Mouse (Mus musculus) neural tube, embryonic 13.5 days (tissue): ENCODE data around the gene Msi2. TPM values are rescaled to one million over a fixed set of nuclear protein-coding genes. Genes with fewer than 3 reads are reported as not detected.

Source experiments
- ATAC-seq: fragments of 200-750 bp; cut with Nextera tagmentation; 2 replicates; pipeline ENCODE4 v1.8.0; 2017; ENCODE audit warnings: low read depth, mild to moderate bottlenecking, moderate TSS enrichment, moderate library complexity
- H3K27ac ChIP-seq: fragments of 300-500 bp; sonication (generic); replicated peaks from 2 replicates; pipeline ENCODE4 v1.5.1; 2015; ENCODE audit warnings: moderate library complexity, mild to moderate bottlenecking, inconsistent platforms
- H3K27me3 ChIP-seq: fragments of 300-500 bp; sonication (generic); 2 replicates; pipeline ENCODE4 v1.6.1; 2015; ENCODE audit warnings: mild to moderate bottlenecking, inconsistent platforms
- H3K36me3 ChIP-seq: fragments of 300-500 bp; sonication (generic); 2 replicates; pipeline ENCODE4 v1.6.1; 2015; ENCODE audit warnings: mild to moderate bottlenecking, inconsistent platforms
- H3K4me1 ChIP-seq: fragments of 300-500 bp; sonication (generic); replicated peaks from 2 replicates; pipeline ENCODE4 v1.6.1; 2015; ENCODE audit warnings: inconsistent platforms
- H3K4me2 ChIP-seq: fragments of 300-500 bp; sonication (generic); 2 replicates; pipeline ENCODE4 v1.6.1; 2015; ENCODE audit warnings: inconsistent platforms, mild to moderate bottlenecking, moderate library complexity
- H3K4me3 ChIP-seq: fragments of 300-500 bp; sonication (generic); 2 replicates; pipeline ENCODE4 v1.5.1; 2015; ENCODE audit warnings: mild to moderate bottlenecking, inconsistent platforms
- H3K9ac ChIP-seq: fragments of 300-500 bp; sonication (generic); 2 replicates; pipeline ENCODE4 v1.6.1; 2015; ENCODE audit warnings: moderate library complexity, mild to moderate bottlenecking, inconsistent platforms
- H3K9me3 ChIP-seq: fragments of 300-500 bp; sonication (generic); 2 replicates; pipeline ENCODE4 v1.6.1; 2016; ENCODE audit warnings: inconsistent platforms
- WGBS: fragments of 180-500 bp; shearing (Covaris S2); methylation state at CpG from one replicate; pipeline ENCODE4 v1.1.7; 2015; 5-methylcytosine and 5-hydroxymethylcytosine counted together
- polyA plus RNA-seq: library from polyadenylated mRNA; unstranded; fragments of >200 nt; fragmentation: Nextera tagmentation; extraction: Ambion mirVana; gene quantifications from 2 replicates; pipeline ENCODE4 v1.2.1, GENCODE M21; 2015

Gene Msi2
- polyA plus RNA-seq, 1 experiment from 2014 or later = 20.9 TPM

DNA sequence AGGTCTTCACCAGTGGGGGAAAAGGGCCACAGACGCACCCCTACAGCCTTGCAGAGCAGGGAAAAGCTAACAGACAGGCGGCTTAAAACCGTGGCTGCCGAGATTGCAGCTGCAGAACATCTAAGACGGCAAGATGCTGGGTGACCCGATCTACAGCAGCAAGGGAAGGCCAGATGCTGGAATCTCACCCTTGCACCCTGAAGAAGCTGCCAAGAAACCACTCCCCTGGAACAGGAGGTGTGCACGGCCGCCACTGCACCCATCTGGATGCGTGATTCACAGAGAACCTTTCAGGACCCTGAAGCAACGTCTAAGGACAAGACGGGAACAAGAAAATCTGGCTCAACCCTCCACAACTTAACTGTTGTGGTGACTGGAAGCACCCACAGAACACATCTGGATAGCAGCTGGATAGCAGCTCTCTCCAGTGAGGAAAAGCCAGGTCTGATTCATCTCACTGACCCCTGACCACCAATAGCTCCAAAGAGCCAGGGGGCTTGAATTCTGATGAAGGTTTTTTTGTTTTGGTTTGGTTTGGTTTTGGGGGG, 11.0 kb downstream of the Msi2 start:
- H3K27me3 ChIP-seq = no peaks in the 10 kb centered on the region
- 74% methylated on average over 11 of the region's 11 CpGs for WGBS
- no peak overlapping the region for H3K9ac ChIP-seq
- H3K9me3 ChIP-seq = no peaks in the 10 kb centered on the region
- peaks cover 59% of the 10 kb centered on the region for H3K36me3 ChIP-seq
- no peak overlapping the region for H3K4me2 ChIP-seq
- H3K4me3 ChIP-seq = no peak overlapping the region
- no peak for ATAC-seq
- H3K4me1 ChIP-seq = peaks cover 97% of the 10 kb centered on the region
- no peak overlapping the region for H3K27ac ChIP-seq

DNA sequence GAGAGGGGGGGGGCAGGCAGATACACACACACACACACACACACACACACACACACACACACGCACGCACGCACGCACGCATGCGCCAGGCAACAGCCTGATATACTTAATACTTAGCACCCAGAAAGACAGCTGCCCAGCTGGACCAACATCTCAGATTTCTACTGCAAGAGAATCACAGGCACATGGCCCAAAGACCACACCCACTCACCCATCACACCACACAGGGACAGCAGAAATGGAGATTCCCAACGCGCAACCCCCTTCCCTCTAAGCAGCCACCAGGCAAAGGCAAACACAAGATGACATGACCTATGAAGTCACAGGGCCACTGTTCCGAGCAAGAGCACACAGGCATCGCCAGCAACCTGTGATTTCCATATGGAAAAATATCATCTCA, 13.6 kb downstream of the Msi2 start:
- Histone ChIP-seq H3K36me3 (peaks cover 50% of the 10 kb centered on the region), H3K9me3 (no peaks in the 10 kb centered on the region), H3K27ac (0 out of 2 replicates have a peak overlapping the region, but pooled peaks have one; percentile 71), H3K27me3 (no peaks in the 10 kb centered on the region), H3K9ac (no peak overlapping the region), H3K4me1 (peaks cover 97% of the 10 kb centered on the region), H3K4me3 (no peak overlapping the region), H3K4me2 (no peak overlapping the region)
- ATAC-seq = no peak
- 70% methylated on average over 10 of the region's 10 CpGs for WGBS

DNA sequence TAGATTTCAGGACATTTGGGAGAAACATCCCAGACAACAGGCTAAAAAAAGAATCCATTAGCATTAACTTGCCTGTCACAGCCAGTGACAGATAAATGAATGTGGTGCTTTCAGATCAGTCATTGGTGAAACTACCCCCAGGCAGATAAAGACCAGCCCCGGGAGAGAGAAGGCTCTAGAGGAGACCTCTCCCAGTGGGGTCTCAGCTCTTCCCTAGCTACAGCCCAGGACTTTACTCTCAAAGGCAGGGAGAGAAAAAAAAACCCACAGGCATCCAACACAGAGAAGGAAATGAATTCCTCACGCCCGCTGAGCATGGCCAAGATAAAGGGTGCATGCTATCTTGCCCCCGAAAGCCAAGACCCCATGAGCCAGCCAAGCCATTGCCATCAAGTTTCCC, 15.1 kb downstream of the Msi2 start:
- H3K4me1 ChIP-seq = peaks cover 88% of the 10 kb centered on the region
- H3K4me3 ChIP-seq = no peak overlapping the region

DNA sequence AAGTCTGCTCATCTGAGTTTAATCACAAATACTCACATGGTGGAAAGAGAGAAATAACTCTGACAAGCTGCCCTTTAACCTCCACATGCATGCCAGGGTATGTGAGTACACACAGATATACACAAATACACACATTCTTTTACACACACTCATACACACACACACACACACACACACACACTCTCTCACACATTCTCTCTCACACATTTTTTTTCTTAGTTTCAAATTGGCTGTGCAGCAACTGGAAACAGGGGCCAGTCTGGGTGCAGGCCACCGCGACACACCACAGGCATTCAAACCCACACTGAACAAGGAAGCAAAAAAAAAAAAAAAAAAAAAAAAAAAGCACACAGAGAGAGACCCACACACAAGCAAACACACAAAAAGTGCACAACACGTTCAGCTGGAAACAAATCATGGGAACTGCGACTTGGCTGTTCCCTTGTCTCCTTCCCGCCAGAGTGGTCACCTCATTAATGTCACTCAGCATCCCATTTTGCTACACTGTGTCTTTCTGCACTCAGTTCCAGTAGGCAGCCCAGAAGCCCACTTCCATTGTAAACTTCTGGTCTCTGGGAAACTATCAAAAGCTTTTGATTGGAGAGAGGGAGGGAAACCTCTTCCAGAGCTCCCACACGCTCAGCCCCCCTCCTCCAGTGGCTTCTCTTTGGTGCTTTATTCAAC, 16.2 kb downstream of the Msi2 start:
- Histone ChIP-seq H3K36me3 (peaks cover 44% of the 10 kb centered on the region), H3K4me1 (peaks cover 89% of the 10 kb centered on the region), H3K27ac (peak overlapping the region; percentile 71), H3K4me2 (peak overlapping the region; percentile 27), H3K9ac (no peak overlapping the region), H3K9me3 (no peaks in the 10 kb centered on the region), H3K27me3 (no peaks in the 10 kb centered on the region), H3K4me3 (no peak overlapping the region)
- 0 out of 2 replicates have a peak, but pooled peaks have one; percentile 29 for ATAC-seq
- 21% methylated on average over 6 of the region's 6 CpGs for WGBS

More for the DNA sequence above, 15.1 kb downstream of the Msi2 start:
- Histone ChIP-seq H3K27me3 (no peaks in the 10 kb centered on the region), H3K36me3 (peaks cover 47% of the 10 kb centered on the region), H3K4me2 (peak overlapping the region; percentile 27; the same call in 1 of the 2 replicates), H3K9ac (no peak overlapping the region), H3K9me3 (no peaks in the 10 kb centered on the region), H3K27ac (peak overlapping the region; percentile 71)
- 11% methylated on average over 4 of the region's 4 CpGs for WGBS
- peak; percentile 57; the same call in 1 of the 2 replicates for ATAC-seq

DNA sequence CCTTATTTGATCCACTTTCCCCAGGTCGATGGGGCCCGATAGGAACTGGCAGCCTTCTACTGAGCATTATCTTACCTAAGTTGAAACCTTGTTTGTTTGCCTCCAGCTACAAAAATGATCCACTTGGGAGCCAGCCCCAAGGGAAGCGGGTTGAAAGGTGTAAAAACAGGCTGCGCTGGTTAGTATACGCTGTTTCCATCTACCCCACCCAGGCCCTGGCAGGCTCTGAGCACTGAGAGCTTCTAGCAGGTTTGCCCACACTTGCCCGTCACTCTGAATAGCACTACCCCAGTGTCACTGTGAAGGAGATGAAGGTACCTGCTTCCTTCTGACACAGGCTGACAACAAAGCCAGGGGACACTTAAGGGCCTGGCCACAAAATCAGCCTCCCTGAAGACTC, 17.3 kb downstream of the Msi2 start:
- Histone ChIP-seq H3K27me3 (no peaks in the 10 kb centered on the region), H3K4me3 (no peak overlapping the region), H3K36me3 (peaks cover 34% of the 10 kb centered on the region), H3K4me2 (no peak overlapping the region), H3K9ac (no peak overlapping the region), H3K27ac (peak overlapping the region; percentile 71), H3K9me3 (no peaks in the 10 kb centered on the region), H3K4me1 (peaks cover 89% of the 10 kb centered on the region)
- ATAC-seq = no peak
- WGBS = 81% methylated on average over 6 of the region's 6 CpGs

DNA sequence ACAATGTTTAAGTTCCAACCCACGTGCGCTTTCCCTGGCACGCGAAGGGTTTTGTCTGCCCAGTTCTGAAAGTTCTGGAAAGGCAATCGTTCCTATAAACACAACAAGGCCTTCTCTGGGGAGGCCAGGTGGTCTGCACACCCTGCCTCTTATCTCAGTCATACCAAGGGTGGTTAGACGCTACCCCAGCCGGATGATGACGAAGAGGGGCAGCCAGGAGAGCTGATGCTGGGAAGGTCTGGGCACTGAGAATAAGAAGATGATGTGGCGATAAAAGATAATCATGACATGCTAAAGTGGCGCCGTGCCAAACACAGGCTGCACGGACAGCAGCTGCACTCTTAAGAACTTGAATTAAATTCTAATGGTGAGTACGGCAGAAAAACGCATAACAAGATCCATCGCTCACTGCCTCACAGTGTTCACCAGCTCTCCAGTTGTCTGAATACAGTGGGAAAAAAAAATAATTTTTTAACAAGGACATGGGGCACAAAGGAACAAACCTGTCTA, 18.1 kb downstream of the Msi2 start:
- Histone ChIP-seq H3K4me3 (no peak overlapping the region), H3K27ac (peak overlapping the region; percentile 28; the same call in 1 of the 2 replicates), H3K27me3 (no peaks in the 10 kb centered on the region), H3K9me3 (no peaks in the 10 kb centered on the region), H3K9ac (no peak overlapping the region), H3K4me1 (peaks cover 89% of the 10 kb centered on the region), H3K36me3 (peaks cover 32% of the 10 kb centered on the region), H3K4me2 (no peak overlapping the region)
- no peak for ATAC-seq
- WGBS = 56% methylated on average over 15 of the region's 15 CpGs

DNA sequence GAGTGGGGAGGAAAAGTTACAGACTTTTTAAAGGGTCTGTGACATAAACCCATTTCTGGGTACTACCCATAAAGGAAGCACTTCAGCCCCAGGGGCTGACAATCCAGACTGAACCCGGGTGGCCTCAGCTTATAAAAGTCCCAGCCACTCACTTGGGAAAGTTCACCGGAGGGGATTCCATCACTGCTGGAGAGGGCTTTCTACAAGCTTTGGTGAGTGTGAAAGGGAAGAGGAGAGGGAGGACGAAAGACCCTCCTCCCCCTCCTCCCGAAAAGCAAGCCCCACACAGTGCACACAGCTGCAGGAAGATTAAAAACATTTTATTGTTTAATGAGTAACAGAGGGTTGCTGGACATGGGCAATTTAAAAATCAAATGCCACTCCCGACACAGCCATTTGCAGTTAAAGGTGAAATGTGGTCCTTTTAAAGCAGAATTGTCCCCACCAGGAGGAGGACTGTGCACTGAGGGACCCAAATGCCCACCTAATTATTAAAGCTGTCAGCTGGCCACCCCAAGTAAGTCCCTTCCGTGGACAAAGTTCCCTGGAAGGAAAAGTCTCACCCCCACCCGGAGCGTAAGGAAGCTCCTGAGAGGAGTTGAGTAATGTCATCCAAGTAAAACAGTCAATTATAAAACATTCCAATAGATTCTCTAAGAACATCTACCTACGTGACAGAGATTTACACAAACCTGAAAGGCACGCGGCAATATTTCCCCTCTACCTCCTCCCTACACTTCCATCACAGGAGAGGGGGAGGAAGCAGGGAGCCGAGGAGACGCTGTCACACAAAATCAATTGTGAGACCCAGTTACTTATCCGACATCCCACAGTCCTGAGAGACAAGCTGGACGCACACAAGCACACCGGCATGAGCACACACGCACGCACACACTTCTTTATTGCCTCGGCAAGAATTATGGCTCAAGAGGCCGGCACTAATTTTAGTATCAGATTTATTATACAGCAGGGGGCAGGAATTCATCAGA, 24.1 kb downstream of the Msi2 start:
- 0 out of 2 replicates have a peak, but pooled peaks have one; percentile 40 for ATAC-seq
- peak overlapping the region; percentile 73 for H3K27ac ChIP-seq
- no peak overlapping the region for H3K4me3 ChIP-seq
- H3K4me1 ChIP-seq = peaks cover 91% of the 10 kb centered on the region
- peaks cover 4% of the 10 kb centered on the region for H3K36me3 ChIP-seq
- 7% methylated on average over 20 of the region's 20 CpGs for WGBS
- H3K4me2 ChIP-seq = peak overlapping the region; percentile 23
- H3K9me3 ChIP-seq = no peaks in the 10 kb centered on the region
- H3K27me3 ChIP-seq = no peaks in the 10 kb centered on the region
- H3K9ac ChIP-seq = 0 out of 2 replicates have a peak overlapping the region, but pooled peaks have one; percentile 38

DNA sequence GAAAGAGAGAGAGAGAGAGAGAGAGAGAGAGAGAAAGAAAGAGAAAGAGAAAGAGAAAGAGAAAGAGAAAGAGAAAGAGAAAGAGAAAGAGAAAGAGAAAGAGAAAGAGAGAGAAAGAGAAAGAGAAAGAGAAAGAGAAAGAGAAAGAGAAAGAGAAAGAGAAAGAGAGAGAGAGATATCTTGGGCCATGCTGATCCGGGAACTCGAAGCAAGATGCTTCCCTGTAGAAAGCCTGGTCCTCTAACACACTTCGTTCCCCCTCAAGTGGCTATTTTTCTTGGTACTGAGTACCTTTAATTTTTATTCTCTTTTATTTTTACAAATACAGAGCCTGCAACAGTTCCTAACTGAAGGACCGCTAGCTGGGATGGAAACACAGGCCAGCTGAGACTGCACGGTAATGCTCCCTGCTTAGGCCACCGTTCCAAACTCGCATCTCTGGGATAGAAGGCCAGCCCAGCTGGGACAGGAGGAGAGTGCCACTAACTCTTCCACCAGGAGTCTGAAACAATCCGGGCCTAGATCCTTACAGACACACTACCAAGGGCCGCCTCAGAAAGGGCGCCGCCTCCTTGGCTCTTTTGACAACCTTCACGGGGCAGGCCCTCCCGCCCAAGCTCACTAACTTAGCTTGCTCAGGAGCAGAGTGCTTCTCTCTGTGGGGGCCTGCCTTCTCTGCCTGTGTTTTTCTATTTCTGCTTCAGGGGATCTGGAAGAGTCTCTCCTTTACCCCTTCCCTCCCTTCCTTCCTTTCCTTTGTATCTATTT, 25.1 kb downstream of the Msi2 start:
- Histone ChIP-seq H3K4me2 (peak overlapping the region; percentile 18; the same call in 1 of the 2 replicates), H3K36me3 (peaks cover 8% of the 10 kb centered on the region), H3K4me3 (no peak overlapping the region), H3K4me1 (peaks cover 94% of the 10 kb centered on the region), H3K9ac (0 out of 2 replicates have a peak overlapping the region, but pooled peaks have one; percentile 38), H3K27me3 (no peaks in the 10 kb centered on the region), H3K27ac (peak overlapping the region; percentile 73), H3K9me3 (no peaks in the 10 kb centered on the region)
- 24% methylated on average over 13 of the region's 13 CpGs for WGBS
- no peak for ATAC-seq

DNA sequence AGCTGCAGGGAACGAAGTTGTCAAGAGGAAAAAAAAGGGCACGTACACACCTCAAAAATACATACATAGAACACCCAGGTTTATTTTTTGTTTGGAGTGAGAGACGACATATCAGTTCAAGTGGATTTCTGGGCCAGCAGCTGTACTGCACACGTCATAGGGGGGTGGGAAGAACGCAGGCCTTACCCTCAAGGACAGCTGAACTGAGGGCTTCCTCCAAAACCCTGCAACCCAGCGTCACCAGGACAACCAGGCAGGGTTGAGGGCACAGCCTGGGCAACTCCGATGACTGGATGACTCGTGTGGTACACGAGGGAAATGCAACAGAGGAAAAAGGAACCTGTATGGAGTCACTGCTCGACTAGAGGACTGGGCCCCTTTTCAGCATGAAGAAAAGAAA, 25.9 kb downstream of the Msi2 start:
- H3K27ac ChIP-seq = 0 out of 2 replicates have a peak overlapping the region, but pooled peaks have one; percentile 23
- no peaks in the 10 kb centered on the region for H3K27me3 ChIP-seq
- peaks cover 94% of the 10 kb centered on the region for H3K4me1 ChIP-seq
- H3K36me3 ChIP-seq = peaks cover 13% of the 10 kb centered on the region
- no peaks in the 10 kb centered on the region for H3K9me3 ChIP-seq
- H3K4me3 ChIP-seq = no peak overlapping the region
- H3K9ac ChIP-seq = no peak overlapping the region
- ATAC-seq = no peak
- WGBS = 19% methylated on average over 9 of the region's 10 CpGs
- no peak overlapping the region for H3K4me2 ChIP-seq

DNA sequence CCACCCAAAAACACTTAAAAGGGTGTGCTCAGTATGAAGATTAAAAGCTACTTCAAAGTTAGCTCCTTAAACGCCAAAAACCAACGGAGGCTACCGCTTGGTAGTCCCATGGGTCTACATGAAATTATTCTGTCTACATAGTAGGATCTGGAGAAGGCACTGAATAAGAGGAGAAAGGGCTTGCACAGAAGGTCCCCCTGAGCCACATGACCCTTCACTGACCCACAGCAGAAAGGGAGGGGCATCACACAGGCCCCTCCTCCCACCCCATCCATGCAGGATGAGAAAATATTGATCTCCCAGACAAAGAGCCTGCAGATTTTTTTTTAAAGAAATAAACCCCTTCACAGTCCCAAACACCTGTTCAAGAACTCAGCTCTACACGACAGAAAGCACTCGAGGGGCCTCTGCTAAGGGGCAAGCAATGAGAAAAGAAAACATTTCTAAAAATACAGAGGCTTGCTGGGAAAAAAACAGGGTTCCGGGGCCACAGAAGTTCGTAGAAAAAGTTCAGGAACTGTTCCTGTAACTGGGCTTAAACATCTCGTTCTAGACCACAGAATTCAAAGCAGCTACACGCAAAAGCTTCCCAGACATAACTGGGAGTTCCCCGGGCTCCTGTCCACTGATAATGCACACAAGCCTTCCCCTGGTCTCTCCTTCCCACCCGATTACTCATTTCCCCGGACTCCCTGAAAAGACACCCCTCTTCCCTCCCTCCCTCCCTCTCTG, 27.6 kb downstream of the Msi2 start:
- peak overlapping the region; percentile 47 for H3K9ac ChIP-seq
- 0 out of 2 replicates have a peak overlapping the region, but pooled peaks have one; percentile 3 for H3K4me2 ChIP-seq
- no peaks in the 10 kb centered on the region for H3K27me3 ChIP-seq
- H3K36me3 ChIP-seq = peaks cover 17% of the 10 kb centered on the region
- H3K27ac ChIP-seq = peak overlapping the region; percentile 59; the same call in 1 of the 2 replicates
- peaks cover 92% of the 10 kb centered on the region for H3K4me1 ChIP-seq
- H3K9me3 ChIP-seq = no peaks in the 10 kb centered on the region
- no peak for ATAC-seq
- 10% methylated on average over 12 of the region's 12 CpGs for WGBS
- H3K4me3 ChIP-seq = no peak overlapping the region
